Mouse (Mus musculus): ENCODE measurements around the gene Ank2. TPM values are rescaled to one million over a fixed set of nuclear protein-coding genes. Genes with fewer than 3 reads are reported as not detected.

The Ank2 gene
- 4.9 and 6.7 TPM in 2 replicates for polyA plus RNA-seq (2015; fragmentation: Nextera tagmentation; extraction: Ambion mirVana)

DNA sequence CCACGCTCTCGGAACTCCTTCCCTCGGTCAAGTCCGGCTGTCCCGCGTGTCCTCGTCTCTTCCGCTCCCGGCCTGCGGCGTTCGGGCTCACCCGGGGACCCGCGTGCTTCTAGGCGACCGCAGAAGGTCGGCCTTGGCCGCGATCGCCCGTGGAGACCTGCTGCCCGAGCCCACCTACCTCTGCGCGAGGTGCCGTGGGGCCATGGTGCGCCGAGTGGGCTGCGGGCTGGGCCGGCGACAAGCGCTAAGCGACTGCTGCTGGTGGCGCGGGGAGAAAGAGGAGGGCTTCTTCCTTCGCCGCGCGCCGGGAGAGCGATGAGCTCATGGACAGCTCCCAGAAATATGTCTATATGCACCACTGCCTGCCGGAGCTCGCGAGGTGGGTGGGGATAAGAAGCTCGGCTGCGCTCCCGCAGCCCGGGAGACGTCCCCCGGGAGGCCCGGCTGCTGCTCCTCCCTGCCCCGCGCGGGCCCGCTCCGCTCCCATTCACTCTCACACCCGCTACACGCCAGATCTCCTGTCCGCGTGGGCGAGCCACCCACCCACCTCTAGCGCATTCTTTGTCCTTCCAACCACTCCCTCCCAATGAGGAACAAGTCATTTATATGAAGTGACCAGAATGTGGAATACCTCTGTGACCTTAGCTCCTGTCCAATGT lies at the start of gene Ank2:
Gene Ank2 (minus strand): TSS at position 609 of the 659 bp plus-strand sequence.
- WGBS (ENCODE audit: insufficient replicate concordance) = 2% methylated on average over 53 of the region's 62 CpGs
- Histone ChIP-seq H3K4me3 (replicated peaks) (peak within 1 kb of the TSS; percentile 60), H3K4me1 (replicated peaks) (peaks cover 13% of the 10 kb centered on the region), H3K27me3 (peaks cover 37% of the 10 kb centered on the region), H3K36me3 (no peaks in the 10 kb centered on the region), H3K4me2 (peak within 1 kb of the TSS; percentile 81), H3K9ac (peak within 1 kb of the TSS; percentile 53), H3K9me3 (replicated peaks) (no peaks in the 10 kb centered on the region), H3K27ac (no peak within 1 kb of the TSS)
- peak; percentile 9 for DNase-seq
- 0 out of 2 replicates have a peak, but pooled peaks have one; percentile 35 for ATAC-seq (ENCODE audit: low read depth)

DNA sequence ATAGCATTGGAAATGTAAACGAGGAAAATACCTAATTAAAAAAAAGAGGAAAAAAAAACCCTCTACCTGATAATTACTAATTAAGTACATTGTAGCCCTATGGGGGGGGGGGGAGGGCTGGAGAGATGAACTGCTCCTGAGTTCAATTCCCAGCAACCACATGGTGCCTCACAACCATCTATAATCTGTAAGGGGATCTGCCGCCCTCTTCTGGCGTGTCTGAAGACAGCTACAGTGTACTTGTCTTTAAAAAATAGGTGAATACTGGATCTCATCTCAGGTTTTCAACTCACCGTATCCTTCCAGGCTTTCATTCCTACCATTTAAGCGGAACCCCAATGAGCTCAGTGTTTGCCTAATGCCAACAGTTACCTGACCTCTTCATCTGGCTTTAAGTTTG lies 48.7 kb upstream of the Ank2 start:
- Histone ChIP-seq H3K4me3 (replicated peaks) (no peak overlapping the region), H3K27ac (no peak overlapping the region), H3K4me2 (no peak overlapping the region), H3K9ac (no peak overlapping the region), H3K27me3 (no peaks in the 10 kb centered on the region), H3K36me3 (peaks cover 39% of the 10 kb centered on the region), H3K4me1 (replicated peaks) (peaks cover 9% of the 10 kb centered on the region), H3K9me3 (replicated peaks) (no peaks in the 10 kb centered on the region)
- ATAC-seq (ENCODE audit: low read depth) (no peak), DNase-seq (peak; percentile 10)
- WGBS (ENCODE audit: insufficient replicate concordance) = 48% methylated on average over 5 of the region's 5 CpGs

DNA sequence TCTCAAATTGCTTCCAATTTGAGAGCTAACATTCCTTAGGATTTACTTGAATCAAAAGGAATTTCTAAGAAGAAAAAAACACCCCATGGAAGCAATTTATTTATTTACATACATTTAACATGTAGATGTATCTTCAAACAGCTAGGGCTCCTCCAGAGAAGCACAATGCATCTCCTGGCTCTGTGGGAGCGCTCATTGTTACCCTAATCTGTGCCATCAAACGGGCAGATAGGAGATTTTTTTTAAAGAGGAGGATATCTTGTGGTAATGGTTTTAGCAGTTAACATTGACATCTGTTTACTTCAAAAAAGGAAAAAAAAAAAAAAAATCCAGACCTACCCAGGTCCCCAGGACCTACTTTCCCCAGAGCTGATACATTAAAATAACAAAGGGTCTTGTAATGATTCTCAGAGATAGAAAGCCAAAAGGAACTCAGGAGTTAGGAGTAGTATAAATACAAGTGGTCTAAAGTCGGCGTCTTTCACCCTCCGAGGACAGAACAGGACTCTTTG lies 45.5 kb upstream of the Ank2 start:
- no peaks in the 10 kb centered on the region for H3K27me3 ChIP-seq
- no peak overlapping the region for H3K27ac ChIP-seq
- no peak overlapping the region for H3K4me2 ChIP-seq
- H3K36me3 ChIP-seq = peaks cover 51% of the 10 kb centered on the region
- WGBS (ENCODE audit: insufficient replicate concordance) = 70% methylated on average over 5 of the region's 5 CpGs
- ATAC-seq (ENCODE audit: low read depth) (no peak), DNase-seq (no peak)
- H3K4me1 ChIP-seq (replicated peaks) = peaks cover 4% of the 10 kb centered on the region
- no peak overlapping the region for H3K9ac ChIP-seq
- H3K4me3 ChIP-seq (replicated peaks) = no peak overlapping the region
- no peaks in the 10 kb centered on the region for H3K9me3 ChIP-seq (replicated peaks)

DNA sequence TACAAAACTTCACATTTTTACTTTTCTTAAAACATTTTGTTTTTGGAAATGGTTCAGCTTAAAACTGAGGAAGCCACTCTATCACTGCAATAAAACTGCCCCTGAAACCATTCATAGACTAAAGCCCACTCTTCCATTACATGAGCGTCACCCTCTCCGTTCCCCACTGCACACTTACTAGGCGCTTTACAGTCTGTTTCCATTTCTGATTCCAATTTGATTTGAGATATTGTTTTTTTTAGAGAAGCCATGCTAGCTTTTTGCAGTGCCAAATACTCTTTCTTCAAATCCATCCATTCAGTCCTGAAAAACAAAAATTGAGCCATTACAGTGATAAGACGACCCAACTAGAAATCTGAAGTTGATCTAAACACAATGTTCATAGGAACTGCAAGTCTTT lies 44.8 kb upstream of the Ank2 start:
- H3K4me3 ChIP-seq (replicated peaks) = no peak overlapping the region
- 86% methylated on average over 4 of the region's 4 CpGs for WGBS (ENCODE audit: insufficient replicate concordance)
- no peak overlapping the region for H3K4me2 ChIP-seq
- H3K4me1 ChIP-seq (replicated peaks) = peaks cover 4% of the 10 kb centered on the region
- H3K36me3 ChIP-seq = peaks cover 54% of the 10 kb centered on the region
- no peak overlapping the region for H3K9ac ChIP-seq
- no peak overlapping the region for H3K27ac ChIP-seq
- H3K27me3 ChIP-seq = no peaks in the 10 kb centered on the region
- ATAC-seq (ENCODE audit: low read depth) = no peak
- H3K9me3 ChIP-seq (replicated peaks) = no peaks in the 10 kb centered on the region
- DNase-seq = no peak

DNA sequence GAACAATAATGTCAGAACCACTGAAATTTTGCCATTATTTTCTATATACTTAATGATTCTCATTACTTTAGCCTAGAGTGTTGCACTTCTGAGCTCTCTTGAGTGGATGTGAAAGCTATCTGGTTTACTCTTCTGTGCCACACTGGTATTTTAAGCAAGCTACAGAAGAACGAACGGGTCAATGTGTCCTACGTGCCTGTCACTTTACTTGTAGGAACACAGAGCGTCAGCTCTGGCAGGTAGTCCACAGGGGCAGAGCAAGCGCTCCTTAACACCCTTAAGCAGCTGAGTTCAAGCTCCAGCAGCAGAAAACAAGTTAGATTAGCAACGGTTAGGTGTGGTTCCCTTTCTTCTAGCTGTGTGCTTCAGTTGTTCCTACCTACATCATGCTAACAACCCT lies 40.0 kb upstream of the Ank2 start:
- Histone ChIP-seq H3K4me1 (replicated peaks) (no peaks in the 10 kb centered on the region), H3K4me2 (no peak overlapping the region), H3K27ac (no peak overlapping the region), H3K9me3 (replicated peaks) (no peaks in the 10 kb centered on the region), H3K27me3 (no peaks in the 10 kb centered on the region), H3K4me3 (replicated peaks) (no peak overlapping the region), H3K9ac (no peak overlapping the region), H3K36me3 (peaks cover 51% of the 10 kb centered on the region)
- 77% methylated on average over 6 of the region's 6 CpGs for WGBS (ENCODE audit: insufficient replicate concordance)
- DNase-seq (no peak), ATAC-seq (ENCODE audit: low read depth) (no peak)

DNA sequence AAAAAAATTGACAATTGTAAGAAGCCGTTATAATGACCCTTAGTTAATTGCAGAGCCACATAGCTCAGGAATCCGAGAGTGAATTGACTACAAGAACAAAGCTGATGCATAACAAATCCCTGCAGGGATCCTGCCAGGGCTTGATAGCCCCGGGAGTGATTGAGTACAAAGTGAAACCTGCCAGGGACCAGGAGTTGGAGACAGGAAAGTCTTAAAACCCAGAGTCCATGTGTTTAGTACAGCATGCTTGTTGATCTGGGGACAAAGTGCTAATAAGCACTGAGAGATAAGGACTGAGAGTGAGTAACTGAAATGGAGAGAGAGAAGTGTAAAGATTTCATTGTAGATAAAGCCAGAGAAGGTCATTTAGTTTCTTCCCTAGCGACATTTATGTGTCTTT lies 31.1 kb upstream of the Ank2 start:
- no peak overlapping the region for H3K4me3 ChIP-seq (replicated peaks)
- no peaks in the 10 kb centered on the region for H3K36me3 ChIP-seq
- no peak overlapping the region for H3K9ac ChIP-seq
- H3K4me2 ChIP-seq = no peak overlapping the region
- DNase-seq (no peak), ATAC-seq (ENCODE audit: low read depth) (no peak)
- no peak overlapping the region for H3K27ac ChIP-seq
- H3K27me3 ChIP-seq = no peaks in the 10 kb centered on the region
- no peaks in the 10 kb centered on the region for H3K9me3 ChIP-seq (replicated peaks)
- 24% methylated on average over 4 of the region's 4 CpGs for WGBS (ENCODE audit: insufficient replicate concordance)
- H3K4me1 ChIP-seq (replicated peaks) = no peaks in the 10 kb centered on the region

DNA sequence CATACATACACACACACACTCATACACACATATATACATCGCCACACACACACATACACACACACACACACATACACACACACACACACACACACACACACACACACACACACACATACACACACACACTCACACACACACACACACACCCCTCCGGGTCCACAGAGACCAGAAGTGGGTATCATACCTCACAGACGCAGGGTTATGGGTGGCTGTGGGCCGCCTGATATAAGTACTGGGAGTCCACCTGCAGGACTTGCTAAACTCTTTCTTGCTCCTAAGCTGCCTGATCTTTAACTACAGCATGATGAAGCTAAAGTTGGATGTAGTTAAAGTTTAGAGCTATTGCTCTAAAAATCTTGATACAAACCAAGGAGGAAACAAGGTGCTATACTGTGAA lies 30.7 kb upstream of the Ank2 start:
- H3K9me3 ChIP-seq (replicated peaks) = no peaks in the 10 kb centered on the region
- WGBS (ENCODE audit: insufficient replicate concordance) = 64% methylated on average over 4 of the region's 4 CpGs
- H3K4me1 ChIP-seq (replicated peaks) = no peaks in the 10 kb centered on the region
- DNase-seq (no peak), ATAC-seq (ENCODE audit: low read depth) (no peak)
- no peak overlapping the region for H3K4me3 ChIP-seq (replicated peaks)
- no peaks in the 10 kb centered on the region for H3K27me3 ChIP-seq
- H3K4me2 ChIP-seq = no peak overlapping the region
- no peak overlapping the region for H3K9ac ChIP-seq
- no peaks in the 10 kb centered on the region for H3K36me3 ChIP-seq
- no peak overlapping the region for H3K27ac ChIP-seq

DNA sequence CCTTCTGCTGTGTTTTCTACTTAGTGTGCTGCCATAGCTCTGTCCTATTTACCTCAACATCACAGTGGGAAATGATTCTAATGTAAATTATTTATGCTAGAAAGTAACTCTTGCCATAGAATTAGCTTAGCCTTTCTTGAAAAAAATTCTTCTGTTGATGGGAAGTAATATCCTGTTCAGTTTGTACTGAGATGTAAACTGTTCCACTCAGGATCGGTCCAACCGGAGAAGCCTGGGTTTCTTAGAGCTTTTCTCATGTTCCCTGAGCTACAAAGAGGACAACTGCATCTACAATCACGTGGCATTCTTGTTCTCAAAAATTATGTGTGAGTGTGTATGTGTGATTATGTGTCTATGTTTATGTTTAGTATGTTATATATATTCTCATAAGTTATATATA lies 30.1 kb upstream of the Ank2 start:
- no peak overlapping the region for H3K4me3 ChIP-seq (replicated peaks)
- ATAC-seq (ENCODE audit: low read depth) (no peak), DNase-seq (no peak)
- no peak overlapping the region for H3K27ac ChIP-seq
- H3K36me3 ChIP-seq = no peaks in the 10 kb centered on the region
- no peaks in the 10 kb centered on the region for H3K9me3 ChIP-seq (replicated peaks)
- no peak overlapping the region for H3K9ac ChIP-seq
- H3K4me2 ChIP-seq = no peak overlapping the region
- no peaks in the 10 kb centered on the region for H3K27me3 ChIP-seq
- 76% methylated on average over 3 of the region's 3 CpGs for WGBS (ENCODE audit: insufficient replicate concordance)
- no peaks in the 10 kb centered on the region for H3K4me1 ChIP-seq (replicated peaks)

DNA sequence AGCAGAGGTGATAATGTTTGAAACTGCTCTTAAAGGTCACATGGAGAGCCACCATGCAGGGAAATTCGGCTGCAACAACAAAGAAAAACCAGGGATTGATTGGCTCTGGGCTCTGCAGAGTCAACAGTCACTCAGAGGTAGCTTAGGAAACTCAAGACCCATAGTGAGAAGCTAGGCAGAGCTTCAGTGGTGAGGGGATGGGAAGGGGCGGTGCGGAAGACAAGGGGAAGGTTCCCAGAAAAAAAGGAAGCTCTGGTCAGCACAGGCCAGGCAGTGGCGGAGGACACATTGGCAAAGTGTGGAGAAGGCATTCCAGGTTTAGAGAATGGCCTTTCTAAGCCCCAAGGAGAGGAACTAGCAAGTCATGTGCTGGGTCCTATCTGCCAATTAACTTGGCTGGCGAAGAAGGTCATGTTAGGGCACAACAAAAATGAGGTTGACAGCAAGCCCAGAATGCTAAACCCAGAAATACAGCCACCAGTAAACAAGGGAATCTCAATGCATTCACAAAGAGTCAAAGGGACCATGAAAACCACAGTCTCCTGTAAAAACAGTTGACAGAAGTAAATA lies 28.4 kb upstream of the Ank2 start:
- no peaks in the 10 kb centered on the region for H3K4me1 ChIP-seq (replicated peaks)
- no peak for DNase-seq
- H3K27me3 ChIP-seq = no peaks in the 10 kb centered on the region
- WGBS (ENCODE audit: insufficient replicate concordance) = 55% methylated on average over 5 of the region's 5 CpGs
- H3K4me2 ChIP-seq = no peak overlapping the region
- no peak overlapping the region for H3K27ac ChIP-seq
- no peak overlapping the region for H3K4me3 ChIP-seq (replicated peaks)
- no peaks in the 10 kb centered on the region for H3K9me3 ChIP-seq (replicated peaks)
- H3K36me3 ChIP-seq = no peaks in the 10 kb centered on the region
- ATAC-seq (ENCODE audit: low read depth) = no peak
- no peak overlapping the region for H3K9ac ChIP-seq

DNA sequence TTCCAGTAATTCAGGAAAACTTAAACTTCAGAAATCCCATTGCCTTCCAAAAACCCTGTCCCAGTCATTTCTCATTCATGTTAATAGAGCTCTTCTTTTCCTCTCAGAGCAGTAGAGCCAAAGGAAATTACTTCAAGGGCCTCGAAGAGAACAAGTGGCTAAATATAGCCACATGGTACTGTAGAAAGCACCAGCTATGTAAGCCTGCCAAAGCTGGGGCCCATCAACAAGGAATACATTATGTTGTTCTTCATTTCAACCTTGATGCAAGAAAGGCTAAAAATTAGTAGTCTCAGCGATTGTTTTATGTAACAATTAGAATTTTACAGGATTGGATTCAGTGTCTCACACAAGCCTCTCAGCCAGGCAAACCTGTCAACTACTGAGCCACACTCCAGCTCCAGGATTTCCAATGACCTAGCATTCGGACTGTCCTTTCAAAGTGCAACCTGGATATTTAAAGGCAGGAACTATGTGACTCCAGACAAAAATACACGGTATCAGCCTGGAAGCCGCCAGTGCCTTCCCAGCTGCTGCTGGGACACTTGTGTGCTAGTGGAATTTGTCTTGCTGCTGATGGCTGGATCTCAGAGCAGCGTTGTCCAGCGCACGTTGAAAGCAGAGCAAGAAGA lies 26.2 kb upstream of the Ank2 start:
- 64% methylated on average over 8 of the region's 8 CpGs for WGBS (ENCODE audit: insufficient replicate concordance)
- no peak overlapping the region for H3K4me3 ChIP-seq (replicated peaks)
- H3K27me3 ChIP-seq = no peaks in the 10 kb centered on the region
- no peak overlapping the region for H3K27ac ChIP-seq
- no peaks in the 10 kb centered on the region for H3K9me3 ChIP-seq (replicated peaks)
- DNase-seq (no peak), ATAC-seq (ENCODE audit: low read depth) (no peak)
- no peak overlapping the region for H3K9ac ChIP-seq
- no peak overlapping the region for H3K4me2 ChIP-seq
- no peaks in the 10 kb centered on the region for H3K4me1 ChIP-seq (replicated peaks)
- H3K36me3 ChIP-seq = no peaks in the 10 kb centered on the region

DNA sequence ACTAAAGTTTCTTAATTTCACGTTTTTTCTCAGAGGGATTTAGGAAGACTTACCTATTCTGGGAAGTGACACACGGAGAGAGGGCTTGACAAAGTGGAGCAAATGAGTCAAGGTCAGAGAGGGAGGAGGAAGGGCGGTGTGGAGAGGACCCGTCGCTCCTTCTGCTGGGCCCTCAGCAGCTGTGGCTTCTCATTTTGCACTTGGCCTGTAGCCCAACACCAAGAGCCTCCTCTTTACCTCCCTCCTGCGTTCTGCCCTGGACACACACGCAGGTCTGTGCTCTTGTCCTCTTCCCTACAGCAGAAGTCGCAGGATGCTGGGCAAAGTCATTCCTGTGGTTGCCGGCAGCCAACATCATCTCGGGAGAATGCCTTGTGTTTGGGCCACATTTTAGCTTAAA lies 22.0 kb upstream of the Ank2 start:
- H3K4me2 ChIP-seq = no peak overlapping the region
- no peaks in the 10 kb centered on the region for H3K4me1 ChIP-seq (replicated peaks)
- ATAC-seq (ENCODE audit: low read depth) (no peak), DNase-seq (no peak)
- no peaks in the 10 kb centered on the region for H3K9me3 ChIP-seq (replicated peaks)
- no peaks in the 10 kb centered on the region for H3K36me3 ChIP-seq
- no peak overlapping the region for H3K27ac ChIP-seq
- 53% methylated on average over 10 of the region's 10 CpGs for WGBS (ENCODE audit: insufficient replicate concordance)
- no peak overlapping the region for H3K4me3 ChIP-seq (replicated peaks)
- no peak overlapping the region for H3K9ac ChIP-seq
- no peaks in the 10 kb centered on the region for H3K27me3 ChIP-seq

Data from liver, embryonic 13.5 days (tissue).